Mouse (Mus musculus) megakaryocyte, adult 5-6 weeks (primary cell): ENCODE measurements around the gene Tysnd1. TPM values are rescaled to one million over a fixed set of nuclear protein-coding genes. Genes with fewer than 3 reads are reported as not detected.

ENCODE experiments used
- ATAC-seq: 2 replicates; pipeline ENCODE4 v1.8.0; 2016; ENCODE audit warnings: mild to moderate bottlenecking, inconsistent platforms; ENCODE audit not compliant: poor library complexity, severe bottlenecking
- total RNA-seq, 2 experiments: library from RNA; stranded (forward) in 1 of 2; stranded (reverse) in 1 of 2; fragments of 153-499, 151-499 nt in 1 of 2; fragments of 221-1000, 200-1000 nt in 1 of 2; gene quantifications; 2 replicates each; pipeline versions ENCODE4 v1.2.3 to v1.2.4; 2015 to 2017

Gene Tysnd1
- total RNA-seq, 2 experiments from 2014 or later = 12.9 to 13.1 TPM

- ATAC-seq = no peak
Observed at GRCm38 (mm10) chr10:61730171-61730570, 34.9 kb downstream of the Tysnd1 start.

GRCm38 (mm10) chr10:61734377-61734776 is 39.1 kb downstream of the Tysnd1 start:
- ATAC-seq = peak; percentile 84

- ATAC-seq = no peak
Observed at GRCm38 (mm10) chr10:61736671-61737078, 41.4 kb downstream of the Tysnd1 start.

- ATAC-seq = no peak
Observed at GRCm38 (mm10) chr10:61737537-61737936, 42.2 kb downstream of the Tysnd1 start.

GRCm38 (mm10) chr10:61738126-61738525 is 42.8 kb downstream of the Tysnd1 start:
- ATAC-seq = no peak

- no peak for ATAC-seq
Observed at GRCm38 (mm10) chr10:61741306-61741705, 46.0 kb downstream of the Tysnd1 start.

GRCm38 (mm10) chr10:61741873-61742272 is 46.6 kb downstream of the Tysnd1 start:
- no peak for ATAC-seq

- ATAC-seq = no peak
Observed at GRCm38 (mm10) chr10:61742336-61742735, 47.0 kb downstream of the Tysnd1 start.

- ATAC-seq = peak; percentile 51
Observed at GRCm38 (mm10) chr10:61745133-61745532, 49.8 kb downstream of the Tysnd1 start.

- no peak for ATAC-seq
Observed at GRCm38 (mm10) chr10:61747302-61747701, 52.0 kb downstream of the Tysnd1 start.

- no peak for ATAC-seq
Observed at GRCm38 (mm10) chr10:61750014-61750413, 54.7 kb downstream of the Tysnd1 start.

- peak; percentile 91 for ATAC-seq
Observed at GRCm38 (mm10) chr10:61751534-61752219, 56.4 kb downstream of the Tysnd1 start.

Other genes starting within 250 kb of the Tysnd1 start
- 159 and 179 TPM in 2 replicates for gene Eif4ebp2, start 242.9 kb upstream of the Tysnd1 start, total RNA-seq (2015)
- gene Eif4ebp2, start 242.9 kb upstream of the Tysnd1 start, total RNA-seq (2017) = 13.0 and 17.5 TPM in 2 replicates
- 6.6 and 6.7 TPM in 2 replicates for gene Lrrc20, start 219.7 kb upstream of the Tysnd1 start, total RNA-seq (2015)
- 6.9 and 7.0 TPM in 2 replicates for gene Lrrc20, start 219.7 kb upstream of the Tysnd1 start, total RNA-seq (2017)
- not detected in 2 replicates for gene Npffr1, start 100.0 kb upstream of the Tysnd1 start, total RNA-seq (2015)
- gene Npffr1, start 100.0 kb upstream of the Tysnd1 start, total RNA-seq (2017) = not detected in 2 replicates
- gene Ppa1, start 47.0 kb upstream of the Tysnd1 start, total RNA-seq (2015) = 14.1 and 27.8 TPM in 2 replicates
- gene Ppa1, start 47.0 kb upstream of the Tysnd1 start, total RNA-seq (2017) = 30.9 and 31.3 TPM in 2 replicates
- gene Sar1a, start 15.2 kb upstream of the Tysnd1 start, total RNA-seq (2015) = 71.2 and 73.2 TPM in 2 replicates
- gene Sar1a, start 15.2 kb upstream of the Tysnd1 start, total RNA-seq (2017) = 74.8 and 86.9 TPM in 2 replicates
- 3.9 and 5.9 TPM in 2 replicates for gene Aifm2, start 19.7 kb downstream of the Tysnd1 start, total RNA-seq (2015)
- 15.7 and 19.1 TPM in 2 replicates for gene Aifm2, start 19.7 kb downstream of the Tysnd1 start, total RNA-seq (2017)
- gene H2afy2, start 88.6 kb downstream of the Tysnd1 start, total RNA-seq (2015) = 0.50 and 0.76 TPM in 2 replicates
- 0.73 and 1.2 TPM in 2 replicates for gene H2afy2, start 88.6 kb downstream of the Tysnd1 start, total RNA-seq (2017)